Mouse (Mus musculus): ENCODE measurements at regions not wholly inside any gene's neighbourhood (a gene's known extent, or its start where the extent isn't known, plus 50 kb on each side); places are given as distances from the start of the nearest gene placed in this dataset.

DNA sequence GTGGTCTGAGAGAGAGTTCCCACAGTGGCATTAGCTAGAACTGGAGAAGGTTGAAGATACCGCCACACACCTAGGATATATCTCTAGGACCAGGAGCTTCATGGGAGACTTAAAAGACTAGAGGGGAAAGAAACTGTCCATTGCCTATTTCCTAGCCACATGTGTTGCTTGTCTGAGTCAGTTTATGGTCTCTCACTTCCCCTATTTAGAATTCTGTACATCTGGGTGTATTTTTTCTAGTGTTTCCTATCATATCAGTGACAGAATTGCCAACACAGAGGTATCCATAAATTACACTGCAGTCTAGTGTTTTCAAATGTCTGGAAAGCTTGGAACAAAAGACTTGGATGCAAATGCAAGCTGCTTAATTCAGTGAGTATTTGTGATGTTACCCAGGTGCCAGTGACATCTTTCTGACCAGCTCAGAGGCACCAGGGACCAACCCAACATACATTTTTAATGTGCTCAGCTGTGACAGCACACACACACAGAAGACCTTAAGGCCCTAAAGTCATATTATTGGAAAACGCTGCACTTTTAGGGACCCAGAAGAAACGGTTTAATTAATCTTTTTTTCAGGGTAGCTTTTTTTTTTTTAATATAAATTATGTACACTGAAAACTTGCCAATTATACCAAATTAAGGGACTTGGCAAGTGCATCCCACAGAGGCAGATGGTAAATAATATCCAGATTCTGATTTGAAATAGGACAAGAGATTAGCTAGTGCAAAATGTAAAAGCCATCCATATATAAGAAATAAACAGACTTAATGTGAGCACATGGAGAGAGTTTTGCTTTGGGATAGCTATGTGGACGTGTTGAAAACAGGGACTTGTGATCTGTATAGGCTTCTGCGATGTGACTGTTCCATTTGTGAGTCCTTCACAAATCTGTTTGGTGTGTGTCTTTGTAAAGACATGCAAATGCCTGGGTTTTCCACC, 700.5 kb upstream of the Cited2 start:
- Histone ChIP-seq H3K36me3 (replicated peaks) (no peaks in the 10 kb centered on the region), H3K9me3 (no peaks in the 10 kb centered on the region), H3K27ac (no peak overlapping the region), H3K9ac (no peak overlapping the region), H3K4me3 (replicated peaks) (no peak overlapping the region), H3K4me2 (no peak overlapping the region), H3K27me3 (no peaks in the 10 kb centered on the region), H3K4me1 (peaks cover 14% of the 10 kb centered on the region)
- WGBS: 84% methylated on average over 5 of the region's 5 CpGs
- ATAC-seq (ENCODE audit: low FRiP score): no peak

- H3K4me1 ChIP-seq: peaks cover 14% of the 10 kb centered on the region
- no peaks in the 10 kb centered on the region for H3K27me3 ChIP-seq
- H3K36me3 ChIP-seq (replicated peaks): no peaks in the 10 kb centered on the region
- no peaks in the 10 kb centered on the region for H3K9me3 ChIP-seq
- 0 out of 2 replicates have a peak overlapping the region, but pooled peaks have one; percentile 17 for H3K4me2 ChIP-seq
- ATAC-seq (ENCODE audit: low FRiP score): peak; percentile 81; the same call in 1 of the 2 replicates
- 39% methylated on average over 13 of the region's 13 CpGs for WGBS
- no peak overlapping the region for H3K4me3 ChIP-seq (replicated peaks)
- no peak overlapping the region for H3K9ac ChIP-seq
- peak overlapping the region; percentile 50; the same call in 1 of the 2 replicates for H3K27ac ChIP-seq
Observed at GRCm38 (mm10) chr10:17023571-17024293, 699.3 kb upstream of the Cited2 start.

DNA sequence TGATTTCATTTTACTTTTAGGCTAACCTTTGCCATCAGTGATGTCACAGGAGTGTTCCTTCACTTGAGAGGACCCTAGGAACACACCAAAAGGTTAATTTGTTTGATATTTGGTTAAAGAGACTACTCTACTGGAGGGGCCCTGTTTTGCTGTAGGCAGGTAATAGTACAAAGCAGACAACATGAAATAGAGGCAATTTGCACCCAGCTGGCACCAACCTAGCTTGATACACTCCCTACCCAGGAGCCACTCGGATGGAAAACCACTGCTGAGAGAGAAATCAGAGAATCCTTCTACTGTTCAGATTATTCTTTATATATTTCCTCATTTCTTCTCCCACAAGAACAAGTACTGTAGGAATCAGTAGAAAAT, 698.7 kb upstream of the Cited2 start:
- Histone ChIP-seq H3K9ac (no peak overlapping the region), H3K4me2 (0 out of 2 replicates have a peak overlapping the region, but pooled peaks have one; percentile 17), H3K36me3 (replicated peaks) (no peaks in the 10 kb centered on the region), H3K4me3 (replicated peaks) (no peak overlapping the region), H3K4me1 (peaks cover 14% of the 10 kb centered on the region), H3K9me3 (no peaks in the 10 kb centered on the region), H3K27me3 (no peaks in the 10 kb centered on the region), H3K27ac (peak overlapping the region; percentile 50; the same call in 1 of the 2 replicates)
- WGBS: 50% methylated on average over 1 of the region's 1 CpGs
- no peak; the same call in none of the 2 replicates for ATAC-seq (ENCODE audit: low FRiP score)

DNA sequence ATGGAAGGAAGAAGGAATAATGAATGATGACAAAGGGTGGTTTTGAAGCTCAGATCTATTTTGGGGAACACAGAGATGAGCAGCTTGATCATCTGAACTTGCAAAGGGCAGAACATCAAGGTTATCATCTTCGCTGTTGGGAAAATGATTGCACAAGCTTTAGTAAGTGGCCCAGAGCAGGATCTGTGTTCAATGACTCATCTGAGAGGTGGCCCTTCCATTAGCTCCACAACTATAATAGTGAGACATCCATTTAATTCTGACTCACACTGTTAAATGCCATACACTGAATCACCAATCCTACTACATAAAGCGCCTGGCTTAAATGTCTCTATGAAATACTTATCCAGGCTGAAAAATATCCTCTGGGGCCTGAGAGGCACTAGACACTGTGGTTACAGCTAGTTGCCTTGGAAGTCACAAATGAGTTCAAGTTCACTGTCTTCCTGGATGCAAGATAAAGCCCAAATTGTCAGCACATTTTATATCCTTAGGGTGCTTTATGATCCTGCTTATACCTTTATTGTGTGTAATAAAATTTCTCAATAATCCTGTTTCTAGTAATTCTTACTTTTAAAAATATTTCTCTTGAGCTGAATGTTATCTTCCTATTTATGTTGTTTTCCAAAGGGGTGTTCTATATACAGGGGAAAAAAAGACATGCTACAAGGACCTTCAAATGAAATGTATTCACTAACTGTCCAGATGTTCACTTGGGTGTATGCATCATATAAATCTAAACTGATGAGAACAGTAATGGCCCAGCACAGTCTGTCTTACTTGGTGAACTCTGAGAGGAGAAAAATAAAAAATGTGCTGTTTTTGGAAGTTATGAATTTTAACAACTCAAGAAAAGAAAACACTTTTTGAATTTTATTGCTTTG, 687.9 kb upstream of the Cited2 start:
- H3K36me3 ChIP-seq (replicated peaks): no peaks in the 10 kb centered on the region
- no peak overlapping the region for H3K27ac ChIP-seq
- no peak overlapping the region for H3K4me3 ChIP-seq (replicated peaks)
- no peak overlapping the region for H3K4me2 ChIP-seq
- H3K9ac ChIP-seq: no peak overlapping the region
- no peaks in the 10 kb centered on the region for H3K27me3 ChIP-seq
- no peaks in the 10 kb centered on the region for H3K9me3 ChIP-seq
- no peak for ATAC-seq (ENCODE audit: low FRiP score)
- WGBS: 93% methylated on average over 2 of the region's 2 CpGs
- H3K4me1 ChIP-seq: no peaks in the 10 kb centered on the region

DNA sequence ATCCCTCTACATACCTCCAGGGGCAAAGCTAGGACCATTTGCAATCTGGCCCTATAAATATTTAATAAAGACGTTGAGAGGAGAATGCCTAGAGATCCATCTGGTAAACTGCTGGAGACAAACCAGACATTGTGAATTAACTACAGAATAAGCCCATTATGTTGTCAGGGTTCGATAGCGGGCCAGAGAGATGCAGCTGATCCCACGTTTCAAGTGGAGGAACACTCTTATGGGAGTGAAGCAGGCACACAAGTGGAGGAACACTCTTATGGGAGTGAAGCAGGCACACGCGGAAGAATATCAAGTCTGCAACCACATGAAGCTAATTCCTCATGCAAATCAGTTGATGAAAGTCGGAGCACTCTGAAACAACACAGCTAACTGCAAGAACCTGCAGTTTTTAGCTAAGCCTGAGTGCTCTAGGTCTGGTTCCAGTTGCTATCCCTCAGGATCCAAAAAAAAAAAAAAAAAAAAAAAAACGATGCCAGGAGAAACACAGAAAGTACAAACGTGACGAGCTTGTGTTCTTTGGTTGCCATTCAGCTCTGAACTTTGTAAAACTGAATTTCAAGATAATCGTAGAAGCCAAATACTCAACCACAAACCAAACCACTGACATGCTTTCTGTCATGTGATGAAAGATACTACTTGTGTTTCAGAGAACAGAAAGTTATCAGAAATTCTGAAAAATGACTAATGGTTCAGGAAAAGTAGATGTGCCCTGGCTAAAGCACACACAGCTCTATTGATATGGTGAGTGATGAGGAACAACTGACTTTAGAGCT, 684.6 kb upstream of the Cited2 start:
- ATAC-seq (ENCODE audit: low FRiP score): no peak
- Histone ChIP-seq H3K4me3 (replicated peaks) (no peak overlapping the region), H3K4me2 (no peak overlapping the region), H3K27me3 (no peaks in the 10 kb centered on the region), H3K4me1 (no peaks in the 10 kb centered on the region), H3K9ac (no peak overlapping the region), H3K36me3 (replicated peaks) (no peaks in the 10 kb centered on the region), H3K27ac (no peak overlapping the region), H3K9me3 (no peaks in the 10 kb centered on the region)
- 84% methylated on average over 11 of the region's 11 CpGs for WGBS

GRCm38 (mm10) chr10:17042090-17042489, 680.9 kb upstream of the Cited2 start:
- ATAC-seq (ENCODE audit: low FRiP score): no peak
- WGBS: 97% methylated on average over 1 of the region's 1 CpGs
- Histone ChIP-seq H3K4me3 (replicated peaks) (no peak overlapping the region), H3K9ac (no peak overlapping the region), H3K9me3 (no peaks in the 10 kb centered on the region), H3K4me2 (no peak overlapping the region), H3K36me3 (replicated peaks) (no peaks in the 10 kb centered on the region), H3K4me1 (no peaks in the 10 kb centered on the region), H3K27ac (no peak overlapping the region), H3K27me3 (no peaks in the 10 kb centered on the region)

- Histone ChIP-seq H3K27ac (no peak overlapping the region), H3K9me3 (no peaks in the 10 kb centered on the region), H3K4me2 (no peak overlapping the region), H3K4me1 (no peaks in the 10 kb centered on the region), H3K36me3 (replicated peaks) (no peaks in the 10 kb centered on the region), H3K4me3 (replicated peaks) (no peak overlapping the region), H3K27me3 (no peaks in the 10 kb centered on the region), H3K9ac (no peak overlapping the region)
- ATAC-seq (ENCODE audit: low FRiP score): no peak
- 92% methylated on average over 3 of the region's 3 CpGs for WGBS
Observed at GRCm38 (mm10) chr10:17042973-17043372, 680.0 kb upstream of the Cited2 start.

DNA sequence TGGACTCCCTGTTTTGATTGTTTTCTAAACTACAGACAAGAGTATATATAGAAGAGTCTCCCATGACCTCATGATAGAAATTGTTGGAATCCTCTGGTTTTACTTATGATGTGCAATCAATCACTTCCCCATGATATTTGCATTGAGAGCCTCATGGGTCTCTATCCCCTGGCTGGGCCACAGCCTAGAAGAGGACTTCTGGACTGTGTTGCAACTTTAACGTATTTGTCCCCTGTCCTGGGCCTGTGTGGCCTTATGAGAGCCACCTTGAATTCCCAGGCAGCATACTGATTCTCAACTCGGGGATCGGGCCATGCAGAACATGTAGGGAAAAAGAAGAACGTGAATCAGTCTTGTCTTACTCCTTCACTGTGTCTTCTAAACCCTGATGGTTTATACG, 676.3 kb upstream of the Cited2 start:
- Histone ChIP-seq H3K27me3 (no peaks in the 10 kb centered on the region), H3K9me3 (no peaks in the 10 kb centered on the region), H3K4me2 (no peak overlapping the region), H3K4me3 (replicated peaks) (no peak overlapping the region), H3K36me3 (replicated peaks) (no peaks in the 10 kb centered on the region), H3K4me1 (no peaks in the 10 kb centered on the region), H3K27ac (no peak overlapping the region), H3K9ac (no peak overlapping the region)
- ATAC-seq (ENCODE audit: low FRiP score): no peak
- WGBS: 86% methylated on average over 5 of the region's 5 CpGs

- Histone ChIP-seq H3K9ac (no peak overlapping the region), H3K9me3 (no peaks in the 10 kb centered on the region), H3K4me3 (replicated peaks) (no peak overlapping the region), H3K4me1 (peaks cover 21% of the 10 kb centered on the region), H3K36me3 (replicated peaks) (no peaks in the 10 kb centered on the region), H3K4me2 (no peak overlapping the region), H3K27ac (no peak overlapping the region), H3K27me3 (no peaks in the 10 kb centered on the region)
- no peak for ATAC-seq (ENCODE audit: low FRiP score)
- 93% methylated on average over 1 of the region's 1 CpGs for WGBS
Observed at GRCm38 (mm10) chr10:17072906-17073305, 650.1 kb upstream of the Cited2 start.

GRCm38 (mm10) chr10:17074013-17074401, 649.0 kb upstream of the Cited2 start:
- Histone ChIP-seq H3K4me2 (no peak overlapping the region), H3K9ac (no peak overlapping the region), H3K27ac (no peak overlapping the region), H3K27me3 (no peaks in the 10 kb centered on the region), H3K4me1 (peaks cover 21% of the 10 kb centered on the region), H3K36me3 (replicated peaks) (no peaks in the 10 kb centered on the region), H3K4me3 (replicated peaks) (no peak overlapping the region), H3K9me3 (no peaks in the 10 kb centered on the region)
- 6% methylated on average over 1 of the region's 1 CpGs for WGBS
- ATAC-seq (ENCODE audit: low FRiP score): 0 out of 2 replicates have a peak, but pooled peaks have one; percentile 12

DNA sequence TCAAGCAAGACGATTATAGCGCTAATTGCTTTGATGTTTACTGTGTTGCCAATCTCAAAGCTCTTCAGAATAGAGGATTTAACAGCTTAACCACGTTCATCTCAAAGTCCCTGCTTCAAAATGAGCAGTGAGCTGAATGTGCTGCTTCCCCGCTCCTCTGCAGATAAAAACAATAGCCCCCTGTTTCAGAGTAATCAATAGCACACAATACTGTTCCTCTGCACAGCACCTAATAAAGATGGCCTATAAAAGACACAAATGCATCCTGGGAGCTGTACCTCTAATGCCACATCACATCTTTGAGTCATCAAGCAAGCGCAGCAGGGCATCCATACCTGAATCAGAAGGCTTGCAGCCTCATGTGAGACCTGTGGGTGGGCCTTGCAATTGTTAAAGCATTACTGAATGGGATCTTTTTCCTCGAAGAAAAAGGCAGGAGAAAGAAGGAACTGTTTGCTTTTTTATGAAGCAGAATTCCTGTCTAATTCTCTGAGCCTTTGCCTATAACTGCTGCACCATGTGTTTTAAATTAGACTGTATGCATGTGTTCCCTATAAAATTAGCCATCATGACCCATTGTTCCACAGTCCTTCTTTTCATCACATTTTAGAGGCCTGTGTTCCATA, 648.5 kb upstream of the Cited2 start:
- H3K9me3 ChIP-seq: no peaks in the 10 kb centered on the region
- H3K4me1 ChIP-seq: peaks cover 21% of the 10 kb centered on the region
- no peak overlapping the region for H3K4me2 ChIP-seq
- no peak overlapping the region for H3K4me3 ChIP-seq (replicated peaks)
- H3K27me3 ChIP-seq: no peaks in the 10 kb centered on the region
- 7% methylated on average over 6 of the region's 6 CpGs for WGBS
- no peaks in the 10 kb centered on the region for H3K36me3 ChIP-seq (replicated peaks)
- H3K9ac ChIP-seq: no peak overlapping the region
- peak; percentile 71; the same call in 1 of the 2 replicates for ATAC-seq (ENCODE audit: low FRiP score)
- H3K27ac ChIP-seq: 0 out of 2 replicates have a peak overlapping the region, but pooled peaks have one; percentile 8
